Mouse (Mus musculus): ENCODE measurements around the gene Psmc2.

Gene Psmc2

DNA sequence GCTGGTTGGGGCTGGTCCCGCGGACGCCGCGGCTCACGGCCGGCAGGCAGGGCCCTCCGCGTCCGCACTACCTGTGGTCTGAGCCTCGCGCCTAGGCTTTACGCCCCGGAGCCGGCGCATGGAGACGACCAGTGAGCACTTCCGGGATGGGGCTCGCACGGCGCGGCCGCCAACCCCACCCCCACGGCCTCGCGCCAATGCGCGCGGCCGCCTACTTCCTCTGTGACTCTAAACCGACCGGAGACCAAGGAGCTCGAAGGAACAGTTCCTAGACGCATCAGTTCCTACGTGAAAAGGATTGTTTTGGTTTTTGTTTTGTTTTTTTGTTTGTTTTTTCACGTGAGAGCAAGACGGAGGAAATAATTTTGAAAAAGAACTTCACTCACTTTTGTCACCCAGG, at the start of gene Psmc2, which contains the start of gene Dnajc2:
Gene Psmc2, plus strand, starts transcription at position 231 of the 400 bp plus-strand sequence.
Gene Dnajc2, minus strand, starts transcription at position 199 of the 400 bp plus-strand sequence.
- peak; percentile 90 for DNase-seq

DNA sequence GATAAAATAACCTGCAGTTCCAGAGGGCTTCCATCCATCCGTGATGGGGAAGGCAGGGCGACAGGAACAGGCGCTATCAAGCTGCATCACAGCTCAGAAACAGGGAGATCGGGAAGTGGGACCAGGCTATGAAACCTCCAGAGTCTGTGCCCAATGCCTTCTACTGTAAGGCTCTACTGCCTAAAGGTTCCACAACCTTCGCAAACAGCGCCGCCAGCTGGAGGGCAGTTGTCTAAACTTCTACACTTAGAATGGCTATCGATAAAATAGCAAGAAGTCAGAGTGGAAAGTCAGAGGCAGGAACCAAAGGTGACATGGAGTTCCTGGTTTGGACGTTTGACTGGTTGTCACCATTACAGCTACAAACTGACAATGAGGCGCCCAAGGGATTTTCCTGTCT, 49.5 kb upstream of the Psmc2 start:
- DNase-seq, result peak; percentile 80

DNA sequence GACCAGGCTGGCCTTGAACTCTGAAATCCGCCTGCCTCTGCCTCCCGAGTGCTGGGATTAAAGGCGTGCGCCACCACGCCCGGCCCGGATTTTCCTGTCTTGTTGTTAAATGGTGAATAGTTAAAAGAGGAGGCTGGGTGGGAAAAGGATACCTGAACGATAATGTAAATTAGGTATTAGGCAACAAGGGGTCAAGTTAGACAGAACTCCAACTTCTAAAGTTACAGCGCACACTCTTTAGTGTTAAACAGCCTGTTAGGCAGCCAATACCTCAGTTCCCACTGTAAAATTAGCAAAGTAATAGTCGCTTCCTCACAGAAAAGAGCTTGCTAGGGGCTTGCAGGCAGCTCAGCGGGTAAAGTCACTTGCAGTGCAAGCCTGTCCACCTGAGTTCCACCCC, 49.0 kb upstream of the Psmc2 start:
- no peak for DNase-seq

DNA sequence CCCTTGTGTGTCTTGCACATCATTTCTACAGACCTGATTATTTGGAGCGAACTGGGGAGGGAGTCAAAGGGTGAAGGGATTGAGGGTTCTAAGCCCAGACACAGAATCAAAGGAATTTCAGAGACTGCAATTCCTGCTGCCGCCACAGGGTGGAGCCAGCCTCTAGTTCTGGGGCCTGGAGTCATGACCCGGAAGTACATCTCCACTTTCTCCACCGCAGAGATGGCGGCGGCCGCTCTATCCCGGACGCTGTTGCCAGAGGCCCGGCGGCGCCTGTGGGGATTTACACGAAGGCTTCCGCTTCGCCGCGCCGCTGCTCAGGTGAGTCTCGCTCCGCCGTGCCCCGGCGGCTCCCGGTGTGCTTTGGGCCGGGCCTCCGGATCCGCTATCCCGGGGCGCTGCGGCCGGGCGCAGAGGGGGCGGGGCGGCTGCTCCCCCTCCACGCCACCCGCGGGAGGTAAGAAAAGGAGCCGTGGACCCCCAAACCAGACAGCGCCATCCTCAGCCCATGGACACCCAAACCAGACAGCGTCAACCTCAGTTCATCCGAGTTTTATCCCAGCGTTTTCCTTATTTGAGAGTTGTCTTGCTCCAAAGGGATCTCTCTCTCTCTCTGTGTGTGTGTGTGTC, 48.0 kb upstream of the Psmc2 start, which contains the start of gene Pmpcb:
Gene Pmpcb, plus strand, starts transcription at position 186 of the 630 bp plus-strand sequence.
- peak; percentile 92 for DNase-seq

DNA sequence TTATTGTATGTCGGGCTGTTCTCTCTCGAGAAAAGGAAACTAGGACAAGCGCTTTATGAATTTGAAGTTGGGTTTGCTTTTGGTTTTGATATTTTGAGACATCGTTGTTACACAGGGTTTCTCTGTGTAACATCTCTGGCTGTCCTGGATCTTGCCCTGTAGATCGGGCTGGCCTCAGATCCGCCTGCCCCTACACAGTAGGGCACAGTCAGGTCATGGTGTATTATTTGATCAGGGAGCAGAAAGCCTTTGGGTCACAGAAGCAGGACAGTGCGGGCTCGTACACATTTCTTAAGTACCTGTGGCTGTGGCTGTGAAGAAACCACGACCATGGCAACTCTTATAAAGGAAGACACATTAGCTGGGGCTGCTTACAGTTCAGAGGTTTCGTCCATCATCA, 47.5 kb upstream of the Psmc2 start:
- no peak for DNase-seq

DNA sequence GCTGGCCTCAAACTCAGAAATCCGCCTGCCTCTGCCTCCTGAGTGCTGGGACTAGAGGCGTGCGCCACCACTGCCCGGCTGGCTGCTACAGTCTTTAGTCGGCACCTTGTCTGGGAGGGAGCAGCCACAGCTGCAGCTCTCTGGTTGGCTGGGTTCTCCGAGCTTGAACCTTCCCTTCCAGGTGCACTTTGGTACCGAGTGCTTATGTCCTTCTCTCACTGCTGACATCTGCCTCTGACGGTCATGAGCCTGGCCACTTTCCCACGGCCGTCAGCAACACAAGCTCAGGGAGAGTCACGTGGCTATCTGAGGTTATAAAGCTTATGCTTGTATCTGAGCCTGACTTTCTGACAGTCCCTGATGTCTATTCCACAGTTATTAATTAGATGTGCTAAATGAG, 46.0 kb upstream of the Psmc2 start:
- peak; percentile 65 for DNase-seq

DNA sequence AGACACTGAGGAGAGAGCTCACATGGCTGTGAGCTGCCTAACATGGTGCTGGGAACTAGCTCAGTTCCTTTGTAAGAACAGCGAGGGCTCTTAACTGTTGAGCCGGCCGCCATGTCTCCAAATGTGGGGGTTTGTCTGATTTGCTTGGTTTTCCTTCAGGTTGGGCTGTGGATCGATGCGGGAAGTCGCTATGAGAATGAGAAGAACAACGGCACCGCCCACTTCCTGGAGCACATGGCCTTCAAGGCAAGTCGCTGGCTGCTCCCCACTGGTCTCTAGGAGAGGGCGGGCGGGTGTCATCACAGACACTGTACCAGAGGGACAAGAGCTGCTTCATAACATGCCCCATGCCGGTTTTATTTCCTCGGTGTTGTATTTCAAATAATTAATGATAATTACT, 45.2 kb upstream of the Psmc2 start:
- DNase-seq, result no peak

DNA sequence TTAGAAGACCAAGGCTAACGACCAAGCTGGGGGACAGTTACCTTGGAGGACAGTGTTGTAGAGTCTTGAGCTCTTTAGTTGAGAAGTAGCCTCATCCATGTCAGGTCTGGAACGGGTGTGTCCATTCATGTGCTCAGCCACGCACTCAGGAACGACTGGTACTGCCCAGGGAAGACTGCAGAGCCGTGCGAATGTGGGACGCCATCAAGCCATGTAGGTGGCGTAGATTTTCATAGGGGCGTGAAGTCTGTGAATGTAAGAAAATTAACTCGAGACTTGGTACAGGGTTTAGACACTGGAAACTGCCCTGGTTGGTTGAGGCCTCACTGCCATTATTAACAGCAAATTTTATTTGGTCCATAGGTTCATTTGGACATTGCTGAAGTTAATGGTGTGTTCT, 41.5 kb upstream of the Psmc2 start:
- no peak for DNase-seq

DNA sequence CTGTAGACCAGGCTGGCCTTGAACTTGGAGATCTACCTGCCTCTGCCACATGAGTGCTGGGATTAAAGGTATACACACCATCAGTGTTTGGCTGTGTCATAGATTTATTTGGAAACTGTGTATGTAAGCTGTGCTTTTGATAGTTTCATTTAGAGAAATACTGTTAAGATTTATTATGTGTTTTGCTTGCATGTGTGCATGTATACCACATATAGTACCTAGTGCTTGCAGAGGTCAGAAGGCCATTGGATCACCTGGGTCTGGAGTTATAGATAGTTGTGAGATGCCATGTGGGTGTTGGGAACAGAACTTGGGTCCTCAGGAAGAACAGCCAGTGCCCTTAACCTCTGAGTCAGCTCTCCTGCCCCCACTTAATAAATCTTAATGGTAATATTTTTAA, 40.4 kb upstream of the Psmc2 start:
- no peak for DNase-seq

DNA sequence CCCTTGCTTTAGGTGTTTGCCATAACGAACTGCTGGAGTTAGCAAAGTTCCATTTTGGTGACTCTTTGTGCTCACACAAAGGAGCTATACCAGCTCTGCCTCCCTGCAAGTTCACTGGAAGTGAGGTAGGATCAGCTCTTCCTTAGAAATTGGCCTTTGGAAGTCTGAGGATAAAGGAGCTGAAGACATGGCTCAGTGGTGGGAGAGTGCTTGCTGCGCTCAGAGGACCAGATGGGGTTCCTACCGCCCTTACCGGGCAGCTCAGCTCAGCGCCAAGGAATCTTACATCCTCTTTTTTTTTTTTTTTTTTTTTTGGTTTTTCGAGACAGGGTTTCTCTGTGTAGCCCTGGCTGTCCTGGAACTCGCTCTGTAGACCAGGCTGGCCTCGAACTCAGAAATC, 39.1 kb upstream of the Psmc2 start:
- no peak for DNase-seq

DNA sequence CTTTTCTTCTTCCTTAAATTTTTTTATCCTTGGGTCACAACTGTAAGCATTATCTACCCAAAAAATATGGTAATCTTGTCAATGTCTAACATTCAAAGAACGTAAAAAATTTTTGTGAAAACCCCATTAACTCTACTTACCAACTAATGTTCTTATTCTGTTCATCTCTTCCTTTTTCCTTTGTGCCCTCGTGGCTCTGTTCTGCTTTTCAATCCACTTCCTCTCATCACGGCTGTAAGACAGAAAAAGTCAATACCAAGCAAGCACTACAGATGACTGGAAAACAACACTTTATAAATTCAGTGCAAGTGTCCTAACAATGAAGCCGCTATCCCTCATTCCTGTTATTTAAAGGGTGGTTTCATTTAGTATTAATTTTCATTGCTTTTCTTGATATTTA, 16.6 kb upstream of the Psmc2 start:
- DNase-seq, result no peak

DNA sequence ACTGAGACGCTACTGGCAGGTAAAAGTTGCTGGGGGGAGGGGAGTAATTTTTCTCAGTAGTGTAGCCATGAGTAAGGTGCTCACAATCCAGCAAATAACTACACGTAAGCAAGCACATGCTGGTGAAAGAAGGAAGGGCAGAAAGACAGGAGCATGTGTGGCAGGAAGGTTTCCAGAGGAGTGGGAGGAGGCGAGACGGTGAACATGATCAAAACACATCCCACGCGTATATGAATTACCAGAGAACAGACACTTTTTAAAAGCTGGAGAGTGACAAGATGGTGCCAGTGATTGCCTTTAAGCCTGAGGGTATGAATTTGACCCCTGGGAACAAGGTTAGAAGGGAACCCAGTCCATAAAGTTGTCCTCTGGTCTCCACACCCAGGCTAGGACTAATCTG, 15.2 kb upstream of the Psmc2 start:
- DNase-seq, result no peak

DNA sequence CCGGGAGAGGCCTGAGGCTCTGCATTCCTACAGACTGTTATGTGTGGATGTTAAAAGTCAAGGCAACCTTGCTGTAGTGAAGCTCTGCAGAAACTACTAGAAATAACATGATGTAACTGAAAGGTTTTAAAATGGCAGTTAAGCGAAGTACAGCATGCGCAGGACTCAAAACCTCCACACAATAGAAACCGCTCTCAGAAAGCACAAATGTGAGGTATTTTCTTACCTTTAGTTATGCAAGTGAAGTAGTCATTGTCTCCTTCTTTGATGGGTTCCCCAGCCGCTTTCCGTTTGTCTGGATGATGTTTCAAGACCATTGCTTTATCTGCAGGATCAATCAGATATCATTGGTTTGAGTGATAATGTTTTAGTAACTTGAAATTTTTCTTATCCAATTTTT, 8.6 kb upstream of the Psmc2 start:
- no peak for DNase-seq

DNA sequence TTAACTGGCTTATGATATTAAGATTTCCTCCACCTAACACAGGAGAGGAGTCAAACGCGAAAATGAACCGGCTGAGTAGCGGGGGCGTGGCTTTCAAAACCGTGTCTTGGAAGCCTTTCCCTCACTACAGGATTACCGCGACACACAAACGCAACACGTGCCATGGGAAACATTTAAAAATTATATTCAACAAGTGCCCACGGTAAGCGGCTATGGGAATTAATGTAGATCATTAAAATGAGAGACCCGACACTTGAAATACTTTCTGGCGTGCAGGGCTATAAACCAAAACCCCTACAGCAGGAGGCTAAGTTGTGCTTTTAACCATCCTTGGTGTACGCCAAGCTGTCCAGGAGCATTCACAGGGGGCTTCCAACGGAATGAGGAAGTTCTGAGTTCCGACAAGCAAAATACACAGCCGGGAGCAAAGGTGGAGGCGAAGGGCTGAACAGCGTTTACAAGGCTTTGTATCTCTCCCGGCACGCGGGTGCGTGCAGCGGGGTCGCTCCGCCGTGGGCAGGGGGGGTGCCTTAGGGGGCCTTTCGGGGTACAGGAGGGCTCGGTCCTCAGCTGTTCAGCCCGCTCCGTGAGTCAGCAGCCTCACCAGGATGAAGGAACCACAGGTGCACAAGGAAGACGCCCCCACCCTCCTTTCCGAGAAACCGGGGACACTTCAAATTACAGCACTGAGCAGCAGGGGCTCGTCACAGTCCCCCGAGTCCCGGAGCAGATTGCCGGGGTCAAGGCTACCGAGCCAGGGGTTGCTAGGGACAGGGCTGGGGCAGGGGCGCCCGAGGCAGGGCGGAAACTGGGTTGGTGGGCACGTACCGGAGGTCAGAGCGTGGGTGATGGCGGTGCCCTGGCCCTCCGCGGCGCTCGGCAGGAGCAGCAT, 676 bp upstream of the Psmc2 start:
- DNase-seq, result peak; percentile 29

DNA sequence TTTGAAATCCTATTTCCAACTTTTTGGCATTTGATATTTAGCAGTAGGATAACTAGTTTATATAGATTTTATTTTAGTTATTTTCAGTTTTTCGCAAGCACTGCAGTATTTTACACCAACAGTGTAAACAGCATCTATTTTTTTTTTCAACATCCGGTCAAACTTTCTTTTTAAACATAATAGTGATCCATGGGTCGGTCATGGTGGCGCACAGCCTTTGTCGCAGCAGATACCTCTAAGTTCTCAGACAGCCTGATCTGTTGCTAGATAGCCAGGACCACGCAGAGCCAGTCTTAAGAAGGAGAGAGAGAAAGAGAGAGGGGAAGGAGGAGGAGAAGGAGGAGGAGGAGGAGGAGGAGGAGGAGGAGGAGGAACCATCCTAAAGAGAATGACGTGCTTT, 693 bp downstream of the Psmc2 start:
- no peak for DNase-seq

DNA sequence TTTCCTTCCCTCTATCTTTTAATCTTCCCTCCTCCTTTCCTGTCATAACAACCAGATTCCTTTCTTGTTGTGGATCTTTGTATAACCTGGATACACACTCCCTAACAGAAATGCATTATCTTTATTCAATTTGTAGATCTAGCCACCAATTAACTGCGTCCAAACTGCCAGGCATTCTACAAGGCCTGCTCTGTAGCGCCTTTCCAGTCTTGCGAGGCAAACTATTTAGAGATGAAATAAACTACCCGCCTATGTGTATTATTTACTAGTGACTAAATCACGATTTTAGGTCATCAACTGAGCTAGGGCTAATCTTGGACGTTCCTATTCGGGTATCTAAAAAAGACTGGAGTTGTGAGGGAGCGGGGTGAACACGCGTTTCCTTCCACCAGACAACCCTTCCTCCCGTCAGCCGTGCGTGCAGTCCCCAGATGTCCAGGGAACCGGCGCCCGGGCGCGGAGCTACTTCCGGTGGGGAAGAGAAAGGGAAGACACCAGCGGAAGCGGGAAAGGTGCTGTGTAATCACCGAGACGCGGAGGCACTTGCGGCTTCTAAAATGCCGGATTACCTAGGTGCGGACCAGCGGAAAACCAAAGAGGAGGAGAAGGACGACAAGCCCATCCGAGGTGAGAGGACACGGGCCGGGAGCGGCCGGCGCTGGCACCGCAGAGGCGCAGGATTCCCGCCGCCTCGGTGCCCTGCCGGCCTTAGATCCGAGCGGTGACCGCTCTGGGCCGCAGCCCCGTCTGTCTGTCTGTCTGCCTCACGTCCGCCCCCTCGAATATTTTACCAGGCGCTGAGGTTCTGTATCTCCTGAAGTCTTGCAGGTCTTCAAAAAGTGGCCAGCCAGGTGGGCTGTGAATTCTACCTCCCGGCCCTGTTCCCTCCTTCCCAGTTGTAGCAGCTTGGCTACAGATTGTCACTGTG, 1.4 kb downstream of the Psmc2 start:
- DNase-seq, result peak; percentile 92

DNA sequence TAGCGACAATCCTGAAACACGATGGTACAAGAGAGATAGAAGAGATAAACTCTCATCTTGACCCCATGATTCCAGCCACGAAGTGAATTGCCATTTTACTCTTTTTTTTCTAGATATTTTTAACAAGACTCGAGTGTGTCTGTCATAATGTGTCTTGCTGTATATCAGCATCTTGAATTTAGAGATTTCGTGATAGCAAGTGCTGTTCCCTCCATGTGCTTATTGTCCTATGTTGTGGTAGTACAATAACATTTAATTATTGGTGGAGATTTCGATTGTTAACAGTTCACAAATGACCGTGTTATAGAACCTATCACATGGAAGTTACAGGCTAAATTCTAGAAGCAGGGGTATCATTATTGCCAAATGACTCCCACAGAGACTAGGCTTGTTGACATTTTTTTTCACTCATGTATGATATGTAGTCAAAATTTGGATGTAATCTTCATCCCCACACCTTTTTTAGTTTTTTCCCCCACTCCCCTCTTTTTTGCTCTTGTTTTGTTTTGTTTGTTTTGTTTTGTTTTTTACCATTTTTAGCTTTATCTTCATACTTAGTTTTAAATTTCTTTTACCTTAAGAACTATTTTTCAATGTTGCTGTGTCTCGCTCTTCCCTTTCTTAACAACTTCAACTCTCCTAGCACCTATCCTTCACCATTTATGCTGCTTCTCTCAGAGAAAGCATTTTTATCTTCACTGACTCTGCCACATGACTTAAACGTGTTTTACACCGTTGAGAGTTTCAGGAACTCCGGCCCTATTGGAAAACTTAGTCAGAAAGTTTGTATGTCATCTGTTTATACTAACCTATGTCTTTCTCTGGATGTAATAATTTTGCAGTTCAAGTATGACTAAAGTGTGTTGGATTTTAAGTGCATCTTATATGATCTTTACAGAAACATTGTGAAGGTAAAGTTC, 2.4 kb downstream of the Psmc2 start:
- no peak for DNase-seq

DNA sequence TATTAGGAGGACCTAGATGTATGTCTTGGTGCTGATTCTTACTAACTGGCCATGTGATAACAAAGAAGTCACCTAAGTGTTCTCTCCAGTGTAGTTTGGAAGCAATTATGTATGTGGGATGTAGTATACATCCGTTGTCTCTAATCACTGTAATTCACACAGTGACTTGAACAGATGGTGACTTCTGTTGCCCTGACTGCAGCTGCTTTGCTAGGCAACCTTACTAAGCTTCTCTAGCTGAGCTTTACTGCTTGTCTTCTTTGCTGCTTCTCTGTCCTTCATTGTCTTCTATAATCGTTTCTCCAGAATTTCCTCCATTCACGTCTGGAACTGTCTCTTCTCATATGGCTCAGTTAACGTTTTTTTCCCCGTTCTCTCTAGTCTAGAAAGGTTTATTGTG, 4.0 kb downstream of the Psmc2 start:
- no peak for DNase-seq

DNA sequence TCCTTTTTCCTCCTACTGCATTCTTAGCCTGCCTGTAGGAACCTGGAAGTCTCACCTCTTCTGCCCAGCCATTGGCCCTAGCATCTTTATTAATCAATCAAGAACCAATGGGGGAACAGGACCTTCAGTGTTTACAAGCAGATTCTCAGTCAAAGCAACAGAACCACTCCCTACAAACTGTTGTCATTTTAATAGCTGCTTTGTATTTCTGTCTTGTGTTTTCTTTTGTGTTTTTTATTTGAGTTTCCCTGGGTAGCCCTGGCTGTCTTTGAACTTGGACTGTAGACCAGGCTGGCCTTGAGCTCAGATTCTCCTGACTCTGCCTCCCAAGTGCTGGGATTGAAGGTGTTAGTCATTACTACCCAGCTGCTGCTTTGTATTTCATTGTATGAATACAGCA, 7.1 kb downstream of the Psmc2 start:
- no peak for DNase-seq

DNA sequence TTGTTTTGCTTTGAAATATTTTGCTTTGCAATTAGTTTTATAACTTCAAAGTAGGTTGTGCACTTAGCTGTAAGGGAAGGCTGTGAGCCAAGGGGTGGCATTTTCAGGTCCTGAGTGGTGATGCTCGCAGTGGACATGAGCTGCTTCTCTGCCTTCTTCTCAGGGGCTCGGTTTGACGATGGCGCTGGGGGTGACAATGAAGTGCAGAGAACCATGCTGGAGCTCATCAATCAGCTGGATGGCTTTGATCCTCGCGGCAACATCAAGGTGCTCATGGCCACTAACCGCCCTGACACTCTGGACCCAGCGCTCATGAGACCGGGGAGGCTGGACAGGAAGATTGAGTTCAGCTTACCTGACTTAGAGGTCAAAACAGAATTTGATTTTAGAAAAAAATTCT, 17.8 kb downstream of the Psmc2 start:
- DNase-seq, result no peak

DNA sequence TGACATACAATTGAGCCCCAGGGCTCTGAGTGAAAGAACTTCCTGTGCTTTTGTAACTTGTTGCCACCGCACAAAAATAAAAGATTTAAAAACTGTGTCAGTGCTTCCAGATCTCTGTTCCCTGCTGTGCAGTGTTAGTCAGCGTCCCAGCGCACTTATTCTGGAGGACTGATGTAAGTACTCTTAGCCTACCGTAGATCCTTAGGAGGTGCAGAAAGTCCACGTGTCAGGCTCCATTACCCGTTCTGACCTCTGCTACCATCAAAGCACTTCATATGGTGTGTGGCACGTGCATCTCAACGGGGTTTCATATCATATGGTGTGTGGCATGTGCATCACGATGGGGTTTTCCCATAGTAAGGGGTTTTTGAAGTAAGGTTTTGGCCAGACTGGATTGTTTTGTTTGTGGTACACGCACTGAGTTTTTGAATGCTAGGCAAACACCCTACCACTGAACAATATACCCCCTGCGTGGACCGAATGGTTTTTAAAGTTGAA, 18.7 kb downstream of the Psmc2 start:
- DNase-seq, result no peak

DNA sequence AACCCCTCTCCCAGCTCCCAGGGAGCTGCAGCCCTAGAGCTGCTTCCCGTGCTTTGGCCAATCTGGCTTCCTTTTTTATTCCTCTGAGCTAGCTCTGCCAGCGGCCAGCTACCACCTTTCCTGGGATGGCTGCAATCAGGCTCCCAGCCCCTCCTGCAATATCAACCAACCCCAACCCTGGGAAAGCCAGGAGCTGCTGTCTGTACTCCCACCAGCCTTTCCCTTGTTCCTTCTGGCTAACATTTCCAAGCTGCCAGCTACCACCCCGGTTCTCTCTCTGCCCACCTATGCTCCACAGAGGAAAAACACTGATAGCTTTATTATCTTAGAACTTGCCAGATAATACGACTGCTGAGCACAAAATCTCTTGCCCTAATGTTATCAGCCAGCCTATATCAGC, 19.8 kb downstream of the Psmc2 start:
- DNase-seq, result no peak

Data from kidney, adult 18-20 months (tissue).